Mouse (Mus musculus) testis, postnatal 10 days (tissue): ENCODE data around the gene Otol1.

Experiments used
- DNase-seq: peaks from one replicate; pipeline ENCODE4 v3.0.0; 2021; ENCODE audit warnings: low spot score

Gene Otol1

DNA sequence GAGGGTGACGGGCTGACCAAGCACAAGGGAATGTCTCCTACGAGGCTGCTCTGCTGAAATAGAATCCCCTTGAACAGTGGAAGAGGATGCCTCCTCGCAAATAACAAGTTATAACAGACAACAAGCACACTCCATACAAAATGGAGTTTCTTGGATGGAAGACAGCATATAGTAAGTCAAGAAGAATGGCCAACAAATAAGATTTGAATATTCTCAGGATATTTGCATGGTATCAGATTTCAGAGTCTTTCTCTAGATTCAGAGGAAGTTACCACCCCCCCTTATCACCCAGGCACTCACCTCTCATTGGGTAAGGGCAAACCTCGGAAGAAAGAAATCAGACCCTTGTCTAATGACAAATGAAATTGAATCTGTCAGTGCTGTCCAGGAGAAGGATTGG is at the start of gene Otol1:
Gene Otol1 (plus strand): TSS at position 301 of the 400 bp plus-strand sequence.
- DNase-seq = no peak

DNA sequence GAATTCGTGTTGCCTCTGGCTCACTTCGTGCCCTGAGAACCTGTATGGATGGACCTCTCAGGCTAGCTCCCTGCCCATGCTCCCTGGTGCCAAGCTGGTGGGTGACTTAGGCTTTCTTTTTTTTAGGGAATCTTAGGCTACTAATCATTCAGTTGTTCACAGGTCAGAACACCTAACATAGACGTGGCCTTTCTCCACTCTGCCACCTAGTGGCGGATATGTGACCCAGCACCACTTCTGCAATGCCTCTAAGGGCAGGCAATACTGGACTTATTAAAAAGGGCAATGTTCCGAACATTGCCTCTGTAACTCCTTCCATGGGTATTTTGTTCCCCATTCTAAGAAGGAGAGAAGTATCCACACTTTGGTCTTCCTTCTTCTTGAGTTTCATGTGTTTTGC is 45.2 kb upstream of the Otol1 start:
- peak; percentile 45 for DNase-seq

DNA sequence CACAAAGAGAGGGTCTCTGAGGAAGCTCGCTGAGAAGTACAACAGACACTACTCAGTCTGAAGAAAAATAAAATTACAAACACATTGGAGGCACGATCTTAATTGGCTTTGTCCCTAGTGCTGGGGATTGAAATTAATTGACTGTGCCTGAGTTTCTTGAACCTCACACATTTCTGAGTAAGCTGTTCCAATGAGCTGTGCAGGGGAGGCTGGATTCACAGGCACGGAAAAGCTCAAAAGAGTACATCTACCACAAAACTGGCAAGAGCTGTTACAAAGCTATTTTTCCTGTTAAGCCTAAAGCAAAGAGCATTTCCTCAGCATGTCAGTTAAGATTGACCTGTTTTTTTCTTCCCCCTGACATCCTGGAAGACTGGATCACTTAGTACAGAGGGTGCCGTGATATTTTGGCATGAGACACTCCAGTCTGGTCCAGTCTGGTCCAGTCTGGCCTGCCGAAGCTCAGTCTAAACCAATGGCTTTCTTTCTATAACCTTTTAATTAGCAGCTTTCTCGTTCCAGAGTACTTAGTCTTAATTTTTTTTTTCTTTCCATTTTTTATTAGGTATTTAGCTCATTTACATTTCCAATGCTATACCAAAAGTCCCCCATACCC is 35.8 kb upstream of the Otol1 start:
- no peak for DNase-seq

DNA sequence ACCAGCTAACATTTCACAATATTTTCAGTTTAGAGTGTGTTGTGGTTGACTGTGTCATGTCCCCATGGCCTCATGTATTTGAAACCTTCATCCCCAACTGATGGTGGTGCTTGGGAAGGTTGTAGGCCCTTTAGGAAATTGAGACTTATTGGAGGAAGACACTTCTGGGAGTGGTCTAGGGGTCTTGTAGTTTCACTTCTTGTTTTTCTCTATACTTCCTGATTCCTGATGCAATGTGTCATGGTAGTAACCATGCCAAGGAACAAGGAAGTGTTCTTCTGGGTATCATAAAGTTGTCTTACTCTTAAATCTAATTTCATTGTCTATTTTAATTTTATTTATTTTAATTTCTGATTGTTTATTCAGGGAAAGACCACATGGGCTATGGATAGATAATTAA is 29.3 kb upstream of the Otol1 start:
- DNase-seq = no peak

DNA sequence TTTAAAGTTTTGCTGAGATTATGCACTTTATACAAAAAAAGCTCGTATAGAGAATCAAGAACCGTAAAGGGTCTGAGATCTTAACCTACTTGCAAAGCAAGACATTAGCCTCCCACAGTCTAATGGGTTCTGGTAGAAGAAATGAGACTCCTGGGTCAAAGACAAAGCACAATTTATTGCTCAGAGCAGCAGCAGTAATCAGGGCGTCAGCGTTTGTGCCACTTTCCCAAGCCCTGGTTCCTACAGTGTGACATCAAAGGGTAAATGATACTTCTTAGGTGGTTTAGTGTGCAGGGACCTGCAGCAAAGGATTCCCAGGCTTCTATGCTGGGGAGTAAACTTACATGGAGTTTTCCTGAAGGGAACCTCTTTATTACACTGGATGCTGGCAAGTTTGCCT is 13.6 kb upstream of the Otol1 start:
- no peak for DNase-seq

DNA sequence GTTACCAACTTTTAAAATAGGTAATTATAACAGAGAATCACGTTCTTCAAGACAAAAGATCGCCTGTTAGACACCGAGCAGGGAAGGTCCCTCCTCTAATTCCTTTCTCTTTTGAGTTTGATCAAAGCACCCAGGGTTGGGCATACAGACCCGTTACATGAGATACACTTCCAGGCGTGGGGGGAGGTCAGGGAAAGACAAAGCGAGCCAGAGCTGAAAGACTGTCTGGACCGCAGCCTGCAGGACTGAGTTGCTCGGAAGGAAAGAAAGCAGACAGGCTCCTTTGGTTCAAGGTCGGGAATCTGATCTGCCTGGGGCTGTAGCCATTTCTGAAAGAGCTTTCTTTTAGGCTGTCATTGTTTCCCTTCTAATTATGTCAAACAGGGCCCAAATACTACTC is 5.9 kb upstream of the Otol1 start:
- DNase-seq = peak; percentile 65

DNA sequence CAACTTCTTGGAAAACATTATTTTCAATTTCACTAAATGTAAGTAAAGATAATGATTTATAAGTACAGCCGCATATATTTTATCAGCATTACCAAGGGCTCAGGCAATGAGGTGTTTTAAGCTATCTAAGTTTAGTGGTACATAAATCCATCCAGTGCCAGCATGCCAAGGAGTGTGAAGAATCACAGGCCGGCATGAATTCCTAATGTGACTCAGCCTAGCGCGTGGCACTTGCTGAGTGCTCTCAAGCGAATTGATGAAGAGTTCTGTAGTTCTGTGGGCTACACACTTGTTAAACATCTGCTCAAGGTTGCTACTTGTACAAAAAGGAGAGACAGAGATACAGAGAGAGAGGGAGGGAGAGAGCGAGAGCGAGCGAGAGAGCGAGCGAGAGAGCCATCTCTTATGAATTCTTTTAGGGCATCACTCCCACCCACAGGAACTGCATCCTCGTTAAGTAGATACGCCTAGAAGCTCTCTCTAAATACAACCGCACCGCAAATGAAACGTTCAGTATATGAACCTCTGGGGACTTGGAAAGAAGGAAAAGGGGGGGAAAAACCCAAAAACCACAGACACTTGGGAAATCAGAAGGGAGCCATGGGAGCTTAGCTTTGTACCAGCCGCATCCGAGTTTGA is 4.2 kb upstream of the Otol1 start:
- no peak for DNase-seq

DNA sequence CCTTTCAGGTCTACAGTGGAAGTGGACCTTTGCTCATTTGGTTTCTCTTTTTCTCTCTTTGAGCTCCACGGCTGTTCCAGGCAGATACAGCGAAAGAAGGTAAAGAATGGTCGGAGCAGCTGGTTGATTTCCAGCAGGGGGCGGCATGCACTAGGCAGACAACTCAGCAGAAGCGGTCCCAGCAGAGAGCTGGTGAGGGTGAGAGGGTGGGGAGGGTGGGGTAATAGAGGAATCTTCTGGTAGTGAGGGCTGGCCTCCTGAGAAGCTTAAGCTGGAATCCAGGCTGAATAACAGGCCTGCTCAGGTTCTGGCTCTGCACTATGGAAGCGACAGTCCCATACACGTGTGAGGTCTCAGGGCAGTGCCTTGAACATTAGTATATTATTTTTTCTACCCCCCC is 3.5 kb upstream of the Otol1 start:
- DNase-seq = peak; percentile 73

DNA sequence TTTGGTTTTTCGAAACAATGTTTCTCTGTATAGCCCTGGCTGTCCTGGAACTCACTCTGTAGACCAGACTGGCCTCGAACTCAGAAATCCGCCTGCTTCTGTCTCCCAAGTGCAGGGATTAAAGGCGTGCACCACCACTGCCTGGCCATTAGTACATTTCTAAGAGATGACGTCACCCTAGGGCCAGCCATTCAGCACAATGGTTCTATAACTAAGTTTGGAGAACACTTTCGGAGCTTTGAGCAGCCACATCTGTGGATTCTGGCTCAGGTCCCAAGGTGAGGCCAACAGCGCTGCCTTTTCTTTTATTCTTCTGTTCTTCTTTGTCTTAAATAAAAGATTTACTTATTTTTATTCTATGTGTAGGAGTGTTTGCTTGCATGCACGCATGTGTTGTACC is 3.0 kb upstream of the Otol1 start:
- DNase-seq = no peak

DNA sequence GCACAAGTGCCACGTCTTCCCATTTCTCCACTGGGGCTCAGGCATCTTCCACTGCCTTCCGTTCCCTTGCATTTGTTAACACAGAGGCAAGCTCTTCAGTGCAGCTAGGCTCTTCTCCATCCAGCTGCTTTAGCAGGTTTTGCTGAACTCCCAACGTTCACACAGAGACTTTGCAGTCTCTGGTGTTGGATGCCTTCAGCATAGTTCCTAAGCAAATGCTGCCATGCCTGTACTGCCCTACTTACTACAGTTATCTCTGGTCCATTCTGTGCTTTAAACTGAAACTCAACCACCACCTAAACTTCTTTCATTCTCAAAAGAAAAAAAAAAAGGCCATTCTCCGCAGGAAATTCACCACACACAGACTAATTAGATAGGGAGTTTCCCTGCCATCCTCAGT is 5.2 kb downstream of the Otol1 start:
- no peak for DNase-seq

DNA sequence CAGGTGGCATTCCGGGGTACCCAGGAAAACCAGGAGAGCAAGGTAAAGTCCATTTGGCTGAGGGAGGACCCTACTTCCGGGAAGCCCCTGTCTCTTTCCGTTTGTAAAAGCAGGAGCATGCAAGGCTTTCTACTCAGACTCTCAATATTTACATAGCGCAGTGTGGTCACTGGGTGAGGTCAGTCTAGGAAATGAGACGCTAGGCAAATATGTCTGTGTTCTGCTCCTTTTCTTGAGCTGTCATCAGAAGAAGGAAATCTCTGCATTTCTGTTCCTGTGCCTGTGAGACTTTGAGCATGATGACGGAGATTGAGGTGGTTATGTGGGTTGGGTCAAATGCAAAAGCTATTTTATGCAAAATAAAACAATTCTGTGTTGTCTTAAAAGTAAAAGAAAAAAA is 19.2 kb downstream of the Otol1 start:
- no peak for DNase-seq

DNA sequence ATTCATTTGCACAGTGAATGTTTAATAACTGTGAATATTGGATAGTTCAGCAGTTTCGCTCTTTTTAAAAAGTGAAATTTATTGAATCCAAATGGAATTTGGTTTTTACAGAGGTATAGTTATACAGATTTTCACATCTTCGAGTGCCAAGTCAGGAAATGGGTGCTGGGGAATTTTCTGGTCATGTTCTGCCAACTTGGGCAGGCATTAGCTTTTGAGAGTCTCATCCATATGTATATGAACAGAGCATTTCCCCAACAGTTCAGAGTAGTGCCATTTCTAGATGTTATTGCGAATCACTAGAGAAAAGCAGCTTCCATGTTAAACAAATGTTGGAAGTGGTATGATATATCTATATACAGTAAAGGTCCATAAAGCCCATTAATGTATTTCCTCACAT is 21.8 kb downstream of the Otol1 start:
- DNase-seq = no peak

DNA sequence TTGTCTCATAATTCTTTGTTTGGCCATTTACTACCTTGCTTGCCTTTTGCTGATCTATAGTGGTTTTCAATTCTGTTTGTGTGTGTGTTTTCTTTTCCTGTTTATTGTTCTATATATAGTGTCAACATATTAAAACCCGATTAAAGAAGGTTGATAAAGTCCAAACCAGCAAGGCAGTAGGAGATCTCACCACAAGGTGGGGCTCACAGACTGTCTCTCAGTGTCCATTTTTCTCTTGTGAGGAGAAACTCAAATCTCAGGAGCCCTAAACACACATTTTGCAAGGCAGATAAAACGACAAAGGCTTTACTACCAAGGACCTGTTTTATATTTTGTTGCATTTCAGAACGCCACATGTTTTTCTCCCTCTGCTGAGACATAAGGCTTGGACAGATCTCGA is 28.2 kb downstream of the Otol1 start:
- DNase-seq = peak; percentile 51
